Mouse (Mus musculus): ENCODE data around the gene Sept10.

Sept10 gene

DNA sequence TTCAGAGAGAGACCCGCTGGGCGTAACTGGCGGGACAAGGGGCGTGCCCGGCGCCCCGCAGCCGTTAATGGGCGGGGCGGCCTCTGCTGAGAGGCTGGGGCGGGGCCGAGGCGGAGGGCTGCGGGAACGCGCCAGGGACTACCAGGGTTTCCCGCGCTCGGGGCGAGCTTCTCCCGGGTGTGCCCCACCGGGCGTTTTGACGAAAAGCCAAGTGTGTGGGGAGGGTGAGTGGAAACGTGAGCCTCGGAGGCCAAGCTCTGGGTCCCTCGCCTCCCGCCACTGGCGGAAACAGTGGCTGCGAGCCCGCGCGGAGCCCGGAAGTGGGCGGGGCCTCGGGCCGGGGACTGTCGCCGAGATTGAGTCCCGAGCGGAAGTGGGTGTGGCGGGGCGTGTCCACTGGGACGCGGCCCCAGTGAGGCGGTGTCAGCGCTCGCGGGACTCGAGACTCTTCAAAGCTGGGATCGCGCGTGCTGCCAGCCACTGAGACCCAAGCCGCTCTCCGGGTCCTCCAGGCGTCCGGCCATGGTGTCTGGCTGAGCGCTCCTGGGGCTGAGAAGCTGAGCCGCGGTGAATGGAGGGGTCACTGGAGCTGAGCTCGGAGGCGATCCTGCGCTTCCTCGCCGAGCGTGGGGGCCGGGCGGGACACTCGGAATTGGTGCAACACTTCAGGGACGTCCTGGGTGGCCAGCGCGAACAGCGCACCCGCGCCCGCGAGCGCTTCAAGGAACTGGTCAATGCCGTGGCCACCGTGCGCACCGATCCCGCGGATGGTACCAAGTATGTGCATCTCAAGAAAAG lies at the start of gene Sept10, which contains the start of gene Sowahc:
Gene Sept10 (minus strand): TSS at position 375 of the 798 bp plus-strand sequence.
Gene Sowahc (plus strand): TSS at position 481 of the 798 bp plus-strand sequence.
- peak; percentile 86 for DNase-seq (ENCODE audit: low read depth, low spot score)

DNA sequence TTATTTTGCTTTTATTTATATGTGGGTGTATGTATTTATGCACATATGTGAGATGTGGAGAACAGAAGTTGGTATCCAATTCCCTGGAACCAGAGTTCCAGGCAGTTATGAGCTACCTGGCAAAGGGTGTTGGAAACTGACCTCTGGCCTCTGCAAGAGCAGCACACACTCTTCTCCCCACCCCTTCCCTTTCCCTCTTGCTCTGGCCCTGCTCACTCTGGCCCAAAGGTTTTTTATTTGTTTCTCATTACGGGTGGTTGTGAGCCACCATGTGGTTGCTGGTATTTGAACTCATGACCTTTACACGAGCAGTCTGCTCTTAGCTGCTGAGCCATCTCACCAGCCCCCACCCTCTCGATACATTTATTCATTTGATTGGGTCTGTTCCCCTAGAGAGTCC lies 47.1 kb upstream of the Sept10 start:
- no peak for DNase-seq (ENCODE audit: low read depth, low spot score)

DNA sequence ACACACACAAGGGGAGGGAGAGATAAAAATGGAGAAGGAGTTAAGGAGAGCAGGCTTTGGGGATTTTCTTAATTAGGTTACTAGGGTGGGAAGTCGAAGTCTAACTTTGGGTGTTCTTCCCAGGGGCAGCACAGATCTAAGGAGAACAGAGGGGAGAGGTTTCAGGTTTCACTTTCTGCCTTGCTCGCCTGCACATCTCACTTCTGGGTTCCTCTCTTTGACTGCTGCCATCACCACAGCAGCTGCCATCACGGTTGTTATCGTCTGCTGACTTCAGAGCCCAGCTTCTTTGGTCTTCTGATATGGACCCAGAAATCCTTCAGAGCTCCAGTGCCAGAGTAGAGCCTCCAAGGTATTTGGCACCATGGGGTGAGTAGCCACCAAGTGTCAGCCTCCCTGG lies 46.5 kb upstream of the Sept10 start:
- DNase-seq (ENCODE audit: low read depth, low spot score): no peak

GRCm38 (mm10) chr10:59267275-59267674 lies 45.6 kb upstream of the Sept10 start:
- DNase-seq (ENCODE audit: low read depth, low spot score): no peak

GRCm38 (mm10) chr10:59266097-59266496 lies 44.5 kb upstream of the Sept10 start:
- DNase-seq (ENCODE audit: low read depth, low spot score): no peak

GRCm38 (mm10) chr10:59265674-59266073 lies 44.0 kb upstream of the Sept10 start:
- no peak for DNase-seq (ENCODE audit: low read depth, low spot score)

- no peak for DNase-seq (ENCODE audit: low read depth, low spot score)
These were observed 43.4 kb upstream of the Sept10 start for GRCm38 (mm10) chr10:59265067-59265466.

GRCm38 (mm10) chr10:59262979-59263378 lies 41.3 kb upstream of the Sept10 start:
- DNase-seq (ENCODE audit: low read depth, low spot score): no peak

DNA sequence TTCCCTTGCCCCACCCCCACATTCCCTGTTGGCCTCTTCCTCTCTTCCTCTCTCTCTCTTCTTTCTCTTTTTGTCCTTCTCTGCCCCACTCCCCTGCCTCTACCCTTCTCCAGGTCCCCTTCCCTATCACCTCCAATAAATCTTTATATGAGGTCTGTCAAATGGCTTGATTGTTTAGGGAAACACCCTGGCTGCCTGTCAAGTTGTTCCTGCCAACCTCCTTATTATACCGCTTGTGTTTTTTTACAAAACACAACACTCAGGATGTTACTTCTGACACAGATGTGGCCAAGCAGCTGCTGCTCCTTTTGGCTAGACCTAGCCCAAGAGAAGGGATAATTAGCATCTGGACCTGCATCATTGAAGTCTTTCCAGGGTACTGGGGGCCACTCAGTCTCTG lies 40.4 kb upstream of the Sept10 start:
- DNase-seq (ENCODE audit: low read depth, low spot score): no peak

DNA sequence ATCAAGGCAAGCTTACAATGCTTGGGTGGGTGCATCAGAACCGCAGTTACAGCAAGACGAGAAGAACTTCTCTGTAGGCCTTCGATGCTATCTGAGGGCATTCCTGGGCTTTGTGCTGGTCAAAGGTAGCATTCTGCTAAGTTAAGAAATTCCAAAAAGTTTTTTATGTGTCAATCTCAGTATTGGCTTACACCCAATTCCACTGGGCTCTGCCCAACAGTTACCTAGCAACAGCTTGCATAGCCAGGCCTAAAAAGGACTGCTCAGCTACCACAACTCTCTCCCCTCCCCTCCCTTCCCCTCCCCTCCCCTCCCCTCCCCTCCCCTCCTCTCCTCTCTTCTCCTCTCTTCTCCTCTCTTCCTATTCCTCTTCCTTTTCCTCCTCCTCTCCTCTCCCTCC lies 40.0 kb upstream of the Sept10 start:
- DNase-seq (ENCODE audit: low read depth, low spot score): no peak

GRCm38 (mm10) chr10:59259572-59259971 lies 37.9 kb upstream of the Sept10 start:
- no peak for DNase-seq (ENCODE audit: low read depth, low spot score)

DNA sequence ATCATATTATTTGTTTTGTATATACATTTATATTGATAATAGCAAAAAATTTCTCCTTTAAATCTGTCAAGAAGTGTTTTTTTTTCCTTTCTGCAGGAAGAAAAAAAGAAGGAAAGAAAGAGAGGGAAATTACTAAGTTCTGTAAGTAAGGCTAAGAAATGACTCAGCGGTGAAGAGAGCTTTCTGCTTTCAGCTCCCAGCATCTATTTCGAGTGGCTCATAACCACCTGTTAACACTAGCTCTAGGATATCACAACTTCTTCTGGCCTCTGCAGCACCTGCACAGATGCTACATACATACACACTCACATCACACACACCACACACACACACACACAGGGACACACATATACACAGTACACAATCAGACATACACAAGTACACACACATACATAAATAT lies 34.9 kb upstream of the Sept10 start:
- DNase-seq (ENCODE audit: low read depth, low spot score): no peak

DNA sequence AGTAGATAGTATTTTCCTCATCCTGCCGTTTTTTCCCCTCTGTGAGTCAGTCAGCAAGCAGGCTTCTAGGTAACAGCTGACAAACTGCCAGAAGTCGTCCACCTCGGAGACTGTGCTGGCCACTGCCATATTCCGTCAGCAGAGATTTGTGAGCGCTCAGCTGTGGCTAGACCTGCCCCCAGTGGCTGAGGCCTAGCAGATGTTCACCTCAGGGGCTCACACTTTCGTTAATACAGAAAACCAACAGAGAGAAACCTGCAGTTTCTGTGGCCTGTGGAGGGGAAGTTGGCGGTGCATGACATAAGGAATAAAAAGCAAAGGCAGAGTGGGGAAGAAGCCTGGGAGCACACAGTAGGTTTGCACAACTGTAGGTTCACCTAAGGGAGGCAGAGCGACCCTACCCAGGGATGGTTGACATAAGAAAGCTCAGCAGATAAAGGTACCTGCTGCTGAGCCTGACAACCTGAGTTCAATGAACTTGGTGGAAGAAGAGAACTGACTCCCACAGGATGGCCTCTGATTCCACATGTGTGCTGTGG lies 32.0 kb upstream of the Sept10 start:
- DNase-seq (ENCODE audit: low read depth, low spot score): no peak

DNA sequence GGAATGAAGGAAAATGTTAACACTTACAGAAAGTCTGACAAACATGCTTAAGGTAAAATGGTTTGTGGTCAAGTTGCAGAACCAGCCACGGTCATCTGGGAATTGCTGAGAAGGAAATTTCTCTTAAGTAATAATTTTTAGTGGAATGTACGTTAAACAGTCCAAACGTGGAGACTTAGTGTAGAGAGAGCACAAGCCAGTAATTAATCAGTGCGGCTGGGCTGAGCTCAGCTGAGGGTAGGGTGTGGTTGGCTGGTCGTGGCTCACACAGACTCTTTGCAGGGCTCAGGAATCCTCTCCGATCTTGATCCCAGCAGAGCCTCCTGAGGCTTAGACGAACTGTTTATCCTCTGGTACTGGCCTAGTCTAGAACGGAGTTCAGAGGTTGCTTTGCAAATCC lies 30.7 kb upstream of the Sept10 start:
- DNase-seq (ENCODE audit: low read depth, low spot score): no peak

DNA sequence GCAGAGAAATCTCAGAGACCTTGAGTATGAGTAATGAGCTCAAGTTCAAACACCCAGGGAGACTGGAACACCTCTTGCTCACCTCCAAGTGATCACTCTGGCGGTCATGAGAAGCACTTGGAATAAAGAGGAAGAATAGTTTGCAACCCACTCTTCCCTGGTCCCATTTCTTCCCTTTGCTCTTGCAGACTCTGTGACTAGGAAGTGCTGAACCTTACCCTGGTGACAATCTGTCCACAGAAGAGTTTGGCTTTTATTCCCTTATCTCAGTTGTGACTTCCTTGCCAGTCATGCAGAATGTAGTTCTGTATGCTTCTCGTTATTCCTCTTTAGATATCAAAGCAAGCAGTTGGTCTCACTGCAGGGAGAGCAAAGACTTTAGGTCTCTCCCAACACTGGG lies 30.3 kb upstream of the Sept10 start:
- DNase-seq (ENCODE audit: low read depth, low spot score): no peak

DNA sequence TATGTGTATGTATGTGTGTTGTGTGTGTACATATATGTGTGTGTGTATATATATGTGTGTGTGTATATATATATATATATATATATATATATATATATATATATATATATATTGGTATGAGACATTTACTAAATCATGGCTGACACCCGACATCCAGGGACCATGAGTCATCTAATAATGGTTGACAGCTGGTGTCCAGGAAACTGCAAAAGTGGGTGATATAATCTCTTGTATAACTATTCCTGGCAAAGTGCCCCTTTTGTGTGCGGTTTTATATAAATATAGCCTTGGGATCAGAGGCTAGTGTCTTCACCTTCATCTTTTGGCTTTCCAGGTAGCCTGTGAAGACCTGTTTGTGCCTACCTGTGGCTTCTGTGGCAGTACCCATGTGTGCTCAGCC lies 29.0 kb upstream of the Sept10 start:
- DNase-seq (ENCODE audit: low read depth, low spot score): no peak

- DNase-seq (ENCODE audit: low read depth, low spot score): no peak
These were observed 27.9 kb upstream of the Sept10 start for GRCm38 (mm10) chr10:59249531-59249930.

DNA sequence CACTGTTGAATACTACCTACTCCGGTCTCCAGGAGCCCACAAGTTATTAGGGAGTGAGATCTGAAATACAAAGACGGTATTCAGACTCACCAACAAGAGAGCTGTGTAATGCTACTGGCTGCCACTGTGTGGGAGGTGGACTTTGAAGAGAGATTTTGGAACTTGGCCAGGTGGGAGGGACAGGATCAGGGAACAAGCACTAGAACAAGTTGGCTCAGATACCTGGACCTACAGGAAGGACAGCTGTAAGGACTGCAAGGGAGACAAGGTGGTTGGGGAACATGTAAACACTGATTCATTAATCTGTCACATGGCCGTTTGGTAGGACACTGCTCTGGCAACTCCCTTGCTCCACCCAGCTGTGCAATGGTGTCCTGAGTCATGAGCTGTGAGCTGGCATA lies 19.5 kb upstream of the Sept10 start:
- DNase-seq (ENCODE audit: low read depth, low spot score): no peak

- DNase-seq (ENCODE audit: low read depth, low spot score): no peak
These were observed 16.1 kb upstream of the Sept10 start for GRCm38 (mm10) chr10:59237757-59238156.

DNA sequence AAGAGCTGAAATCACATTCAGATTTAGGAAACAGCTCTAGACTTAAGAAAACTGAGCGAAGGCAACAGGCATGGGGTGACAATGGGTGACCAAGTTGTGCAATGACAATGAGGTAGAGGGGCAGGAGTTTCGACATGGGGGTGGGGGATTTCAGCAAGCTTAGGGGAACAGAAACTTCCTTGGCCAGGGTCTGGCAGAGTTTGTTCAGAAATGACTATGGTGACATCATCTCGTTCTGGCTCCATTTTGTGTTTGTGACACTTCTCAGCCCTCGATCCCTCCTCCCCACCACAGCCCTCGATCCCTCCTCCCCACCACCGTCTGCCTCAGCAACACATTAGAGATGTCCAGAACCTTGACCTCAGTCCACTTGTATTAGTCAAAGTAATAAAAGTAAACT lies 14.8 kb upstream of the Sept10 start:
- no peak for DNase-seq (ENCODE audit: low read depth, low spot score)

GRCm38 (mm10) chr10:59235847-59236246 lies 14.2 kb upstream of the Sept10 start:
- no peak for DNase-seq (ENCODE audit: low read depth, low spot score)

DNA sequence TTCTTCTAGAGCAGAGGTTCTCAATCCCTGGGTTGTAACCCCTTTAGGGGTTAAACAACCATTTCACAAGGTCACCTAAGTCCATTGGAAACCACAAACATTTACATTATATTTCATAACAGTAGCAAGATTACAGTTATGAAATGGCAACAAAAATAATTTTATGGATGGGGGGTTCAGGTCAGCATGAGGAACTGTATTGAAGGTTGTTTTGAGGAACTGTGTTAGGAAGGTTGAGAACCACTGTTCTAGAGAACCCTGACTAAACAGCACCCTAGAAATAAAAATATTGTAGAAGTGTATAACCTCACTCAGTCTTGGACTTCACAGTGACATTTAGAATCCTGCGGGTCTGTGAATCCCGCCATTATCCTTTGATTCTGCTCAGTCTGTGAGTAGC lies 13.6 kb upstream of the Sept10 start:
- DNase-seq (ENCODE audit: low read depth, low spot score): no peak

DNA sequence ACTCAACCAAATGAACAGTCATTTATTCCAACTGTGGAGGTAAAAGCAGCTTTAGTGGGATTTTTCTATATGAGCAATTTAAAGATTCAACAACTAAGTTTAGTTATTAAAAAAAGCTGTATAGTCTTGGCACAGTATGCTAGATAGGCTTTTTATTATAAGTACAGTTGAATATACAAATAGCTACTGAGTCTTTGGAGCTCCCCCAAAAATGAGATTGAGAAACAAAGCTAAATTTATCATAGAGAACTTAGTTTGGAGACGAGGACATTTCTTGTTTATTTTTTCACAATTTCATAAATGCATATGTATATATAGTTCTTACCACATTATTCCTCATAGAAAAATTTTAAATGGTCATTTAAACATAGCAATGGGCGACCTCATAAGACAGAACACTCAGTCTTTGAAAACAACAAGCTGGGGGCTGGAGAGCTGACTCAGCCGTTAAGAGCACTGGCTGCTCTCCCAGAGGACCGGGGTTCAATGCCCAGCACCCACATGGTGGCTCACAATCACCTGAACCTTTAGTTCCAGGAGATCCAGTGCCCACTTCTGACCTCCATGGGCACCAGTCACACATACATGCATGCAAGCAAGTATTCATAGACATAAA lies 7.7 kb upstream of the Sept10 start:
- DNase-seq (ENCODE audit: low read depth, low spot score): no peak

Measured in retina, adult 2 months (tissue).